Mouse (Mus musculus) spleen, embryonic (tissue): ENCODE measurements at regions not wholly inside any gene's neighbourhood (a gene's known extent, or its start where the extent isn't known, plus 50 kb on each side); places are given as distances from the start of the nearest gene placed in this dataset.

Experiments used
- CTCF ChIA-PET: fragments of 350-600 bp; sonication (Branson Sonifier 250); formaldehyde crosslinking; loops from one replicate; lab custom pipeline; 2022; lab: Charles Lee

DNA sequence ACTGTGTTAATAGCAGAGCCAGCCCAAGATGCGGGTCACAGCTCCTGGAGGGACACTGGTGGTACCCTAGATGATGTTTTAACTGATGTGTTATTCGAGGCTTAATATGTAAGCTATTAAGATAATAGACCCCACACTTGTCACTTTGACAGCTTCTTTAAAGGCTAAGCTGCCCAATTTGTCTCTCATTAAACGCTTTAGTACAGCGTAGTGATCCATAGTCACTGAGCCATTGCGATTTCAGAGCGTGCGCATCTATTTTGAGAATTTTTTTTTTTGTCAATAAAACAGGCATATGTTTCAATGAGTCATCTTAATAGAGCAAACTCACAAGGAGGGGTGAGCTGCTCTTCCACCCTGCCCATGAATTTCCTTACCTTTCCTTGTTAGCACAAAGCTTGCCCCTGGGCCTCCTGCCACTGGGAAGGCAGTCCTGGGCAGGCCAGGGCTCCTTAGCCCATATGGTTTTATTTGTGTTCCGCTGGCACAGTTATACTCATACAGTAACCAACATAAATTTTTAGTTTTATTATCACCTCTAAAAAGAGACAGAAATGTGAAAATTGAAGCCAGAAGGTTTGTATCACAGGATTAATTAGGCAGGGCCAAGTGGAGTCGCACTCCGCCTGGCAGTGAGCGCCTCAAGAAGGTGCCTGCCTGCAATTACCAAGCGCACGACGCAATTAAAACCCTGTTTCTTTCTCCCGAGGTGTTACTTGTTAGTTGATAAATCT is 294.3 kb downstream of the Etv1 start:
- CTCF ChIA-PET = no interaction called here

DNA sequence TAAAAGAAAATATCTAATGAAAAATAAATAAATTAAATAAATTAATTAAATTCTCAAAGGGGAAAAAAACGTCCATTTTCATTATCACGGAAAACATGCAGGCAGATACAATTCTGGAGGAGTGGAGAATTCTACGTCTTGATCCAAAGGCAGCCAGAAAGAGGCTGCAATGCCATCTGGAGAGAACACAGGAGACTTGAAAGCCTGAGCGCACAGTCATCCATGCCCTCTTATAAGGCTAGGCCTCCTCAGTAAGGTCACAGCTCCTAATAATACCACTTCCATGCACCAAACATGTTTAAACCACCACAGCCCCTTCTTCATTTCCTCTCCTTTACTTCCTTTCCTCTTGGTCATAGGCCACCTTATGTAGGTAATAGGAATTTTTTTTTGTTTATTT is 307.1 kb downstream of the Etv1 start:
- CTCF ChIA-PET = no interaction called here

DNA sequence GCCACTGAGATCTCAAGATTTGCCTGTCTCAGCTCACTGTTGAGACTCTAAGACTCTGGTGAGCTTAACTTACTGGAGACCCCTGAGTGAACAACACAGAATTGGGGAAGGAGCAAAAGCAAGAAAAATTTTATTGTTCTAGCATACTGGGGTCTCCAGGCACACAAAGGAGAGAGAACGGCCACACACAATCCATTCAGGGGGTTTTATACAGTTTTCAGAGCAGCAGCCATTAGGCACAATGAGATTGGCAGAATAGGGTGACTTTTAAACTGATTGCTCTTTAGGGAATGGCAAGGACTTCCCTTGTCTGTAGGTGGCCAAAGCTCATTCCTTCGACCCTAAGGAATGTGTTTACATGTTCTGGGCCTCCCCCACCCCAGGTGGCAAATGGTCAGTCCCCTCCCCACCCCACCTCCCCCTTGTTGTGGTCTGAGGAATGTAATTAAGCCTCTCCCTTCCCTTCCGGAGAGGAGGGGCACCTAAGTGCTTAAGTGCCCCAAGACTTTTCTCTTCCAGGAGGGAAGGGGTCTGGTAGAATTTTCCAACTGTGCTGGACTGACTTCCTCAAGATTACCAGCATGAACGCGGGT is 315.6 kb downstream of the Etv1 start:
- CTCF ChIA-PET = no interaction called here

DNA sequence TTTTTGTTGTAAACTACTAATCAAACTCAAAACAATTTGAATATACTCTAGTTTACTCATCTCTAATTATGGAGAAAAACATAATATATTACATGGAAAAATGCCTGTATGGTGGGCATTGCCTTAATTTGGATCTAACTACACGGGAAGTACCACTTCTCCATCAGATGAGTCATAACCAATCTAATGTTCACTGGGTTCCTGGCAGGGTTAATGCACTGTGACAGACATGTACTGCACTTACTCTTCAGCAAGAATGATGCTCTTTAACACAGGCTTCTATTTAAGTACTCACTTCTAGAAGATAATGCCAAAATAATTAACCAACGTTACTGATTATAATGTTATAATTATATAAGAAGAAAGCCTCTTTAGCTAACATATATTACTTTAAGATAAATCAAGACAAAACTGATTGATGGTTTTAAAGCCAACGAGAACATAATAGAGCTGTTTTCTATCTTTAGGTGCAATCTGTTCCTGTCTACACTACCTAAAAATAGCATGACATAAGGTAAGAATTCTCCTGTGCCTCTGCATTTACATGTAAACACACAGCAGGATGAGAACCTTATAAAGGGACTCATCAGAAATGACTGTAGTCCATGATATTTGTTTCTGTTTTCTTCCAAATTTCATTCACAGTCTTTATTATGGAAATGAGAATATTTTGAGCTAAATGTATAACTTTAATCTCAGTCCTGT is 344.4 kb downstream of the Etv1 start:
- CTCF ChIA-PET = no interaction called here

DNA sequence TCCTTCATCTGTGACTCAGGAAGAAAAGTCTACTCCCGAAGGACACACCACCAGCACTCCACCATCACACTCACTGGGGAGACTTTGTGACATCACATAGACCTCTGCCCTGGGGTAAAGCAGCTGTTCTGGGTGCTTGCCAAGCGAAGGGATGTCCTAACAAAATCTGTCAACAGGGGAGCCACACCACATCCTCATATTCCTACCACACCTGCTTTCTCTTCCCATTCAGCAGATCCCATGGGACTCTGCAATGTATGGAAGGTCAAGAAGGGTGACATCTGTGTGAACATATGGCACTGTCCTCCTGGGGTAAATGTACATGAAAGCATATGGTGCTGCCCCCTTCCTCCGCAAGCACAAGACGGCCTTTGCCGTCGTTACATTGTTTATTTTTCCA is 375.5 kb downstream of the Etv1 start:
- CTCF ChIA-PET = no interaction called here

DNA sequence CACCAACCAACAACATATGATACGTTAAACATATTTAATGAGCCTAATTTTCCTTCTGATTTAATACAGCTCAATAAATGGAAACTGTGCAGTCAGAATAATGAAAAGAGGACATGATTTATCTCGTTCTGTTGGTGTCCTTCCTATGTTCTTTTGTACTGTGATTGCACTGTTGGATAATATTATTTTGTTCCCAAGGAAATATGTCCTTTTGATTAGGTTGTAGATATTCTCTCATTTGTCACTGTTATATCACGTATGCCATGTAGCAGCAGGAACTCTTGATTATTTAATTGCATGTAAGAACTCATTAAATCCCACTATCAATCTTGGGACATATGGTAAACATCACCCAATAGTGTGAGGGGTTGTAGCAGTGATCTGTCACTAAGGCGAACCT is 397.8 kb downstream of the Etv1 start:
- CTCF ChIA-PET = no interaction called here

- CTCF ChIA-PET = no interaction called here
Observed at GRCm38 (mm10) chr12:39224073-39224472, 444.9 kb downstream of the Etv1 start.

DNA sequence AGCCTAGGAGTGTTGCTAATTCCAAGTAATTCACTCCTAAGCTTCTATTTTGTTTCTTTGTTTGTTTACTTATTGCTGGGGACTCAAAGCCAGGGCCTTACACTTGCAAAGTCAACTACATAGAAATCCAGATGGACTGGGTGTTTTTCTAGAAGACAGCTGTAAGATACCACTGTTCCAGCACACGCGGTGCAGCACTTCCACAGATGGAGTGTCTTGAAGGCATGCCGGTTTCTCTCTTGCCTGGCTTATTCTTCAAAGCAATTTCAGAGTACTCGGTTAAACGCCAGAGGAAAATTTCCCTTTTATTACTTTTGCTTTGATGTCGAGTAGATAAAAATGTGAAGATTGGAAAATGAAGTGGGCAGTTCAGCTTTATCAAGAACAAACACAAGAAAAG is 477.4 kb downstream of the Etv1 start:
- CTCF ChIA-PET = no interaction called here

- CTCF ChIA-PET = interaction anchor here (0.6 kb wide), 1 partner anchor 1093 kb away, joined by 3 read pairs; no protein-coding TSS in a partner anchor
Observed at GRCm38 (mm10) chr12:39257571-39257970, 478.4 kb downstream of the Etv1 start.

DNA sequence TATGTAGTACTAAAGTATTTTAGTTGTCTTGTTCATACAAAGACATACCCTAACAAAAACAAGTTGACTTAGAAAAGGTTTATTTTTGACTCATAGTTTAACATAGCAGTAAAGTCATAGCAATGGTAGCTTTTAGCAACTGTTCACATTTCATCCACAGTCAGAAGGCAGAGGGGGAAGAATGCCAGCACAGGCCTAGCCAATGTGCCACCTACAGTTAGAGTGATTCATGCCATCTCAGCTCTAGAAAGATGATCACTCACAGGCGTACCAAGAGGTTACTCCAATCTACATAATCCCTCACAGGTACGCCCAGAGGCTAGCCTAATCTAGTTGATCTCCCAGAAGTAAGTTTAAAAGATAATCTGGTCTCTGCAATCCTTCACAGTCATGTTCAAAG is 510.5 kb downstream of the Etv1 start:
- CTCF ChIA-PET = no interaction called here

DNA sequence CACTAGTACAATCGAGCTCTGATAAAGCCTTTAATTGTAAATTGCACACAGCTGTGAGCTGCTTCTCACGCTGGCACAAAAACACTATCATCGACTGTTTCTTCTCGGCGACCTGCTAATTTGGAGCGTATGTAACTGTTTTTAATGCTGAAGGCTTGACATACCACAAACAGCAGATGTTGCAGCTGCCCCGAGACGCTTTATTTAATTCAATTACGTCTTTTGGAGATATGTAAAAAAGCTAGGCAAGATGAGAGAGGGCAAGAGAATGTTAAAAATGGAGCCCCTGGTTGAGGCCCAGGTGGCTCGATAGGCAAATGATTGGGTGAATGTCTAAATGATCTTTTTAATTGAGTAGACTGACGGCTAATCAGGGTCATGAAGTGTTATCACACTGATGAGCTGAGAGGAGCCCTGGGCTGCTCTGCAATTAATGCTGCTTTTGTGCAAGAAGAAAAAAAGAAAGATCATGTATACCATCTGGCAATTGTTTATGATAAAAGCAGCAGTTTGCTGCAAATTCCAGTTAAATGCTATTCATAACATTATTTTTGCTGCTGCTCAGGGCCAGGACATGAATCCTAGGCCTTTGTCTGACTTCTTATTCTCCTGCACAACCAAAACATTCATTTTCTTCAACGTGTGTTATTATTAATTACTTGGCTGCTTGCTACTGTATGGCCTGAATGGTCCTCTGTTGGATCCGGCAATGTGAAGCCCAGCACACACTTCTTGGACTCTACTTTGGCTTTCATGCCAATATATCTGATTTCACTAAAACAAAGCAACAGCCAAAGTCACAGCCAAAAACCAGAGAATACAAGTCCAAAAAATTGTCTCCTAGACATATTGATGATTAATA is 522.4 kb downstream of the Etv1 start:
- CTCF ChIA-PET = no interaction called here

DNA sequence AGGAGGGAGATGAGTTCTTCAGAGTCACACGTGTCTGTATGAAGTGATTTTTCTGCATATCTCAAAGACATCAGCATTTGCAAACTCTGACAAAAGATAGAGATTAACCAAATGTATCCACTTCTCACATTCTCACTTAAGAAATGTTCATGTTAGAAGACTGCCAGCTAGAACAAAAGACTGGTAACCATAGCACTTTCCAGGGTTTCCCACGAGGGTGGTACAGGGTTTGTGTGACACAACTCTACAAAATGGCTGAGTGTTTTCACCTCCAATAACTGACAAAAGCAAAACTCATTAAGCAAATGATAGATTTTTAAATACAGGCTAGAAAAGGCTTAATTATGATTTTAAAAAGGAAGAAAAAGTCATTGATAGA is 523.0 kb downstream of the Etv1 start:
- CTCF ChIA-PET = no interaction called here

GRCm38 (mm10) chr12:39307746-39308145 is 528.6 kb downstream of the Etv1 start:
- CTCF ChIA-PET = no interaction called here

GRCm38 (mm10) chr12:39309905-39310304 is 530.7 kb downstream of the Etv1 start:
- CTCF ChIA-PET = no interaction called here

DNA sequence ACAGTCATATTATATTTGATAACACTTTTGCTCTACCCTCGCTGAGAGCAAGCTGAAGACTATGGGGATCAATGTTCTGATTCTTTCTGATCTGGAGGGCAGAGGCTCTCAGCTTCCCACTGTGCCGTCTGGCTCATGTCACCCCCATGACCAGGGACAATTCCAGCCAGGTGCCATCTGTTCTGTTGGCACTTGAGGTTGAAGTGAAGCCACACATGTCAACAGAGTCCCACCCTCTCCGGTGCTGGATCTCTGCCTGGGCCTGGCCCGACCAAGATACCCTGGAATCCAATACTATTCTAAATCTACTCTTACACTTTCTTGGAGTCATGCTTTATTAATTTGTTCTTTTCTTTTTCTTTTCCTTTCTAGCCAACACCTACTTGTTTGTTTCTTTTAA is 538.0 kb downstream of the Etv1 start:
- CTCF ChIA-PET = no interaction called here

- CTCF ChIA-PET = no interaction called here
Observed at GRCm38 (mm10) chr12:39321453-39321852, 542.3 kb downstream of the Etv1 start.

GRCm38 (mm10) chr12:39326157-39326556 is 547.0 kb downstream of the Etv1 start:
- CTCF ChIA-PET = no interaction called here

DNA sequence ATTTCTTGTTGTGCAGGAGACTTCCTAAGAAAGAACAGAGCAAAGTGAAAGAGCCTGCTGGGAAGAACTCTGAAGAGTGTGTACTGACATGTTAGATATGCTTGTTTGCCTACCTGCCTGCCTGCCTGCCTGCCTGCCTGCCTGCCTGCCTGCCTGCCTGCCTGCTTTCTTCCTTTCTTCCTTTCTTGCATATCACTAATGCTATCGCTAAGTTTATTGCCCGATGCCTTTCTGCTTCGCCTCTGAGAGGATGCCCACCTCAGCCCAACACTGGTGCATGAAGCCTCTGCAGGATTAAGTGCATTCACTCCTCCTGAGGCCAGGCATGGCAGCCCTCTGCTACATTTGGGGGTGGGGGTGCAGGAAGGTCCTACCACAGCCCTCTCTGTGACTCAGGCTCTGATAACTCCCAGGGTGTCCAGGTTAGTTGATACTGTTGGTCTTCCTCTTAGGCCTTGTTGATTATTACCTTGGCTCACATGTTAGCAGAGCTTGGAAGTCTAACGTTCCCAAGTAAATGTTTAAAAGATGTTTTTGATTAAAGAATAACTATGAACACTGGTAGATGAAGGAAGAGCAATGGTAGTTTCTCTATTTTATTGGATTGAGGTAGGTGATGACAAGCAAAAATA is 547.6 kb downstream of the Etv1 start:
- CTCF ChIA-PET = no interaction called here

GRCm38 (mm10) chr12:39328377-39328776 is 549.2 kb downstream of the Etv1 start:
- CTCF ChIA-PET = no interaction called here

- CTCF ChIA-PET = no interaction called here
Observed at GRCm38 (mm10) chr12:39339101-39339538, 559.9 kb downstream of the Etv1 start.

- CTCF ChIA-PET = no interaction called here
Observed at GRCm38 (mm10) chr12:39341751-39342271, 562.6 kb downstream of the Etv1 start.
